Mouse (Mus musculus) kidney, embryonic 15.5 days (tissue): Measurements from ENCODE around the gene 2700049A03Rik. TPM values are rescaled to one million over a fixed set of nuclear protein-coding genes. Genes with fewer than 3 reads are reported as not detected.
"Not testable (repeated sequence)": the region's sequence is repeated elsewhere in the genome, so short reads cannot be mapped to it uniquely, and the experiment has no call there.

Experiments used
- ATAC-seq: fragments of 200-750 bp; cut with Nextera tagmentation; replicated peaks from 2 replicates; pipeline ENCODE4 v1.8.0; 2017; ENCODE audit warnings: moderate TSS enrichment; ENCODE audit not compliant: low FRiP score
- H3K27ac ChIP-seq: fragments of 300-500 bp; sonication (generic); 2 replicates; pipeline ENCODE4 v1.5.1; 2015; ENCODE audit warnings: mild to moderate bottlenecking, inconsistent platforms
- H3K27me3 ChIP-seq: fragments of 300-500 bp; sonication (generic); 2 replicates; pipeline ENCODE4 v1.6.1; 2015; ENCODE audit warnings: inconsistent platforms
- H3K36me3 ChIP-seq: fragments of 300-500 bp; sonication (generic); 2 replicates; pipeline ENCODE4 v1.6.1; 2015; ENCODE audit warnings: inconsistent platforms
- H3K4me1 ChIP-seq: fragments of 300-500 bp; sonication (generic); 2 replicates; pipeline ENCODE4 v1.6.1; 2015; ENCODE audit warnings: inconsistent platforms
- H3K4me2 ChIP-seq: fragments of 300-500 bp; sonication (generic); 2 replicates; pipeline ENCODE4 v1.6.1; 2015; ENCODE audit warnings: moderate library complexity, mild to moderate bottlenecking, inconsistent platforms
- H3K4me3 ChIP-seq: fragments of 300-500 bp; sonication (generic); replicated peaks from 2 replicates; pipeline ENCODE4 v1.5.1; 2015; ENCODE audit warnings: mild to moderate bottlenecking, inconsistent platforms
- H3K9ac ChIP-seq: fragments of 300-500 bp; sonication (generic); 2 replicates; pipeline ENCODE4 v1.6.1; 2015; ENCODE audit warnings: mild to moderate bottlenecking, inconsistent platforms
- H3K9me3 ChIP-seq: fragments of 300-500 bp; sonication (generic); replicated peaks from 2 replicates; pipeline ENCODE4 v1.6.1; 2016; ENCODE audit warnings: inconsistent platforms
- WGBS: fragments of 180-500 bp; shearing (Covaris S2); methylation state at CpG from one replicate; pipeline ENCODE4 v1.1.7; 2015; ENCODE audit warnings: mixed read lengths; 5-methylcytosine and 5-hydroxymethylcytosine counted together
- polyA plus RNA-seq: library from polyadenylated mRNA; unstranded; fragments of >200 nt; fragmentation: Nextera tagmentation; extraction: Ambion mirVana; gene quantifications from 2 replicates; pipeline ENCODE4 v1.2.1, GENCODE M21; 2015

2700049A03Rik gene
- polyA plus RNA-seq: 14.7 and 14.8 TPM in 2 replicates

DNA sequence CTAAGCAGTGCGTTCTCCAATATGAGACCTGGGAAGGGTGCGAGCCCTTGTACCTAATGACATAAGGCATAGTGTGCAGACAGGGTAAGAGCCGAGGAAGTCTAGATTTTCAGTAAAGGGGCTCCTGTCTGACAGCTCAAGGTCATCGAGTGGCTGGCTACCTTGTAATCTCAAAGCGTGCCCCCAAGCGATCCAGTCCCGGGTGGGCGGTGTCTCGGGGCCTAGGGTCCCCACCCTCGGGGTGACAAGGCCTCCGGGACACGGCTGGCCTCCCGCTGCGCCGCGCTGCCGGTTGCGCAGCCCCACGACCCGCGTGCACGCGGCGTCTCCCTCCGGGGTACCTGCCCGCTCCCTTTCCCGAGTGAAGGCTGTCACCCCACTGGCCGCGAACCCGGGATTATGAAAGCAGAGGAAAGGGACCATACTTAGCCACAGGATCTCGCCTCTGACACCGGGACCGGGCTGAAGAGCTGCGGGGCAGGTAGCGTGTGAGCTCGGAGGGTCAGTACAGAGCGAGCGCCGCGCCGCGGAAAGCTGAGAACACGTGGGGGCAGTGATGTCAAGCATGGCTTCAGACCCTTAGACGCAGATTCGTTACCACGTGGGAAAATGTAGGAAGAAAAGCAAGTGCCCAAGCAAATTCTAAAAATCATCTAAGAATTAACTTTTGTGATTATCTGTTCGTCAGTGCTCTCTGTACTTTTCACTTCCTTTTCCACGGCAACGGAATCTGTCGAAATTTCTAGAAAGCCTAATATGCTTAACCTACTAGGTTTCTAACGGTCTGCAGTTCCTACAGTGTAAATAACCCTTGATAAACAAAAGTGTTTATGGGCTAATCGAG lies at the start of gene 2700049A03Rik, which contains the start of gene Timm9:
Gene 2700049A03Rik, plus strand, starts transcription at position 719 of the 844 bp plus-strand sequence.
Gene Timm9, minus strand, starts transcription at position 555 of the 844 bp plus-strand sequence.
- peak within 1 kb of the TSS; percentile 97 for H3K4me3 ChIP-seq
- peak within 1 kb of the TSS; percentile 98 for H3K9ac ChIP-seq
- no peaks in the 10 kb centered on the region for H3K9me3 ChIP-seq
- peaks cover 34% of the 10 kb centered on the region for H3K36me3 ChIP-seq
- peaks cover 22% of the 10 kb centered on the region for H3K4me1 ChIP-seq
- H3K27me3 ChIP-seq: no peaks in the 10 kb centered on the region
- peak within 1 kb of the TSS; percentile 92 for H3K4me2 ChIP-seq
- WGBS: under 1% methylated on average over 52 of the region's 52 CpGs
- peak within 1 kb of the TSS; percentile 84 for H3K27ac ChIP-seq
- peak; percentile 95 for ATAC-seq

GRCm38 (mm10) chr12:71104275-71104674 lies 32.4 kb upstream of the 2700049A03Rik start:
- H3K27me3 ChIP-seq, H3K36me3 ChIP-seq, H3K9ac ChIP-seq, ATAC-seq, H3K4me1 ChIP-seq, H3K4me2 ChIP-seq, H3K9me3 ChIP-seq, H3K4me3 ChIP-seq, H3K27ac ChIP-seq: not testable (repeated sequence)
- WGBS: 74% methylated on average over 4 of the region's 4 CpGs

- 88% methylated on average over 6 of the region's 6 CpGs for WGBS
- H3K4me2 ChIP-seq: no peak overlapping the region
- peaks cover 6% of the 10 kb centered on the region for H3K4me1 ChIP-seq
- H3K9ac ChIP-seq: no peak overlapping the region
- no peak overlapping the region for H3K4me3 ChIP-seq
- no peaks in the 10 kb centered on the region for H3K9me3 ChIP-seq
- H3K27ac ChIP-seq: no peak overlapping the region
- no peaks in the 10 kb centered on the region for H3K36me3 ChIP-seq
- ATAC-seq: no peak
- H3K27me3 ChIP-seq: 0 out of 2 replicates have a peak, but pooled peaks cover 4% of the 10 kb centered on the region
Observed at GRCm38 (mm10) chr12:71107216-71107771, 29.4 kb upstream of the 2700049A03Rik start.

DNA sequence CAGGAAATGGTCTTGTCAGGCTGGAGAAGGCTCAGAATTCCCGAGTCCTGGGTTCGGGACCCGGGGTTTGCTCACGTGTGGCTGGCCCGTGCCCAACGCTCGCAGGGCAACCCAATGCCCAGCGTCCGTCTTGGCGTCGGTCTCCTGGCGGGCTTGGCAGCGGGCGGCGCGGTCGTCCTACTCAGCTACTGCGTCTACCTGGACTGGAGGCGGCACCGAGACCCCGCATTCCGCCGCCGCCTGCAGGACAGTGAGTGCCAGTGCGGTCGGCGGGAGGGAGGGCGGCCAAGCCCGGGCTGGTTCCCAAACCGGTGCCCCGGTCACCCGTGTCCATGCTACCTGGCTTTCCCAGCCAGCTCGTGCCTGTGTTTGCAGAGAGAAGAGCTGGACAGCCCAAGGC lies 25.3 kb upstream of the 2700049A03Rik start, which contains the start of gene Tomm20l:
Gene Tomm20l, plus strand, starts transcription at position 98 of the 400 bp plus-strand sequence.
- H3K4me1 ChIP-seq: peaks cover 14% of the 10 kb centered on the region
- H3K9me3 ChIP-seq: no peaks in the 10 kb centered on the region
- 8% methylated on average over 33 of the region's 33 CpGs for WGBS
- H3K36me3 ChIP-seq: no peaks in the 10 kb centered on the region
- ATAC-seq: peak; percentile 56; the same call in 1 of the 2 replicates
- peak within 1 kb of the TSS; percentile 35 for H3K4me3 ChIP-seq
- H3K9ac ChIP-seq: no peak within 1 kb of the TSS
- 0 out of 2 replicates have a peak, but pooled peaks cover 4% of the 10 kb centered on the region for H3K27me3 ChIP-seq
- H3K27ac ChIP-seq: no peak within 1 kb of the TSS
- H3K4me2 ChIP-seq: peak within 1 kb of the TSS; percentile 64

- Histone ChIP-seq H3K4me3 (no peak overlapping the region), H3K4me1 (peaks cover 14% of the 10 kb centered on the region), H3K9me3 (no peaks in the 10 kb centered on the region), H3K9ac (no peak overlapping the region), H3K36me3 (no peaks in the 10 kb centered on the region), H3K4me2 (no peak overlapping the region), H3K27me3 (0 out of 2 replicates have a peak, but pooled peaks cover 4% of the 10 kb centered on the region), H3K27ac (no peak overlapping the region)
- ATAC-seq: no peak
- 90% methylated on average over 10 of the region's 10 CpGs for WGBS
Observed at GRCm38 (mm10) chr12:71113074-71113473, 23.6 kb upstream of the 2700049A03Rik start.

- Histone ChIP-seq H3K27me3 (0 out of 2 replicates have a peak, but pooled peaks cover 4% of the 10 kb centered on the region), H3K36me3 (no peaks in the 10 kb centered on the region), H3K4me3 (no peak overlapping the region), H3K9ac (no peak overlapping the region), H3K9me3 (no peaks in the 10 kb centered on the region), H3K27ac (no peak overlapping the region), H3K4me2 (peak overlapping the region; percentile 42; the same call in 1 of the 2 replicates), H3K4me1 (peaks cover 14% of the 10 kb centered on the region)
- WGBS: 25% methylated on average over 12 of the region's 12 CpGs
- peak; percentile 52; the same call in 1 of the 2 replicates for ATAC-seq
Observed at GRCm38 (mm10) chr12:71113675-71114288, 22.9 kb upstream of the 2700049A03Rik start.

DNA sequence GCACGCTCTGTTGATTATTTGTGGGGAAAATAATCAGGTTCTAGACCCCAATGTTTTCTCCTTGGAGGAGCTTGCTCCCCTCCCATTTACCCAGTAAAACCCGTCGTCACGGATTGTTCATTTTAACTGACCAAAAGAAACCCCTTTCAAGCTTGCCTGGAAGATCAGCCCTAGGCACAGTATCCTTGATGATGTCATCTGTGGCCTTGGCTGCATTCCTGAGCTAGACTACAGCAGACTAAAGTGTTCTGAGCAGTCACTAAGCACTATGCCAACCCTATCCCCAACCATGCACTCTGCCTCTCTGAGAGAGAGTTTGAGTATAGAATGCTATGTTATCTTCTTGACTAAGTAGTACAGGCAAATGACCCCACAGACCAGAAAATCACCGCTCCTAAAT lies 20.2 kb upstream of the 2700049A03Rik start:
- Histone ChIP-seq H3K4me1 (peaks cover 10% of the 10 kb centered on the region), H3K9me3 (no peaks in the 10 kb centered on the region), H3K27ac (no peak overlapping the region), H3K27me3 (no peaks in the 10 kb centered on the region), H3K9ac (no peak overlapping the region), H3K36me3 (no peaks in the 10 kb centered on the region), H3K4me2 (no peak overlapping the region), H3K4me3 (no peak overlapping the region)
- ATAC-seq: no peak
- WGBS: 68% methylated on average over 5 of the region's 5 CpGs

DNA sequence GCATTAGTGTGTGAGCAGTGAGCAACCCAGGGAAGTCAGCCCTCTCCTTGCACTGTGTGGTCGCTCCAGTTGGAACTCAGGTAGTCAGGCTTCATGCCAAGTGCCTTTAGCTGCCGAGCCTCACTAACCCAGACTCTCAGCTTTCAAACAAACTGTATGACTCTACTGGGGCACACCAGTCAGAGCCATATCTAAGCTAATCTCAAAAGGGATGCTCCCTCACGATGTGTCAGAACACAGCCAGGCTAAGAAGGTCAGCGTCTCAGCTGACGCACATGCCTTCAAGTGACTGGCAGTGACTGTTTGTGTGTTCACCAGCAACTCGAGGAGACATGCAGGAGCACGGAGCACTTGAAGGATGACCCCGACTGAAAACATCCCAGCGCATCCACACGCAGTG lies 13.9 kb upstream of the 2700049A03Rik start:
- no peak for ATAC-seq
- no peak overlapping the region for H3K4me3 ChIP-seq
- peaks cover 50% of the 10 kb centered on the region for H3K36me3 ChIP-seq
- H3K4me1 ChIP-seq: no peaks in the 10 kb centered on the region
- no peaks in the 10 kb centered on the region for H3K9me3 ChIP-seq
- no peaks in the 10 kb centered on the region for H3K27me3 ChIP-seq
- 87% methylated on average over 10 of the region's 10 CpGs for WGBS
- H3K4me2 ChIP-seq: no peak overlapping the region
- H3K9ac ChIP-seq: no peak overlapping the region
- no peak overlapping the region for H3K27ac ChIP-seq

- H3K9me3 ChIP-seq: no peaks in the 10 kb centered on the region
- H3K27me3 ChIP-seq: no peaks in the 10 kb centered on the region
- H3K4me3 ChIP-seq: no peak overlapping the region
- H3K9ac ChIP-seq: no peak overlapping the region
- no peak overlapping the region for H3K27ac ChIP-seq
- no peak for ATAC-seq
- H3K4me1 ChIP-seq: no peaks in the 10 kb centered on the region
- peaks cover 52% of the 10 kb centered on the region for H3K36me3 ChIP-seq
- no peak overlapping the region for H3K4me2 ChIP-seq
- WGBS: 91% methylated on average over 9 of the region's 9 CpGs
Observed at GRCm38 (mm10) chr12:71123286-71123685, 13.4 kb upstream of the 2700049A03Rik start.

DNA sequence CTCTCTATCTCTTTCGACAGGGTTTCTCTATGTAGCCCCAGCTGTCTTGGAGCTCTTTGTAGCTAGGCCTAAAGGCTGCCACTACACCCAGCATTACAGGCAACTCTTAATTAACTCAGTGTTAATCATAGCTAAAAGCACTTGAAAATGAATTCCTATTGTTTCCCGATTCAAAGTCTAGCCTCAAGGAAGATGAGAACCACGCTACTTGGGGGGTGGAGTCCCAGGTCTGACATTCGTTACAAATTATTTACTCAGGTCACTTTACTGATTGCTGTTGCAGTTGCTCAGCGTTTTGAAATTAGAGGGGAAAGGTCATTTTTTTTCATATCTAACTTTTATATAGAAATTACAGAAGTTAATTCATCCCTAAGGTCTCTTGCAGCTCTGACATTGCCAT lies 1.1 kb upstream of the 2700049A03Rik start:
- Histone ChIP-seq H3K9ac (peak overlapping the region; percentile 98), H3K27ac (no peak overlapping the region), H3K4me1 (peaks cover 22% of the 10 kb centered on the region), H3K4me2 (peak overlapping the region; percentile 92), H3K4me3 (peak overlapping the region; percentile 97), H3K9me3 (no peaks in the 10 kb centered on the region), H3K36me3 (peaks cover 34% of the 10 kb centered on the region), H3K27me3 (no peaks in the 10 kb centered on the region)
- no peak for ATAC-seq
- 30% methylated on average over 5 of the region's 5 CpGs for WGBS

DNA sequence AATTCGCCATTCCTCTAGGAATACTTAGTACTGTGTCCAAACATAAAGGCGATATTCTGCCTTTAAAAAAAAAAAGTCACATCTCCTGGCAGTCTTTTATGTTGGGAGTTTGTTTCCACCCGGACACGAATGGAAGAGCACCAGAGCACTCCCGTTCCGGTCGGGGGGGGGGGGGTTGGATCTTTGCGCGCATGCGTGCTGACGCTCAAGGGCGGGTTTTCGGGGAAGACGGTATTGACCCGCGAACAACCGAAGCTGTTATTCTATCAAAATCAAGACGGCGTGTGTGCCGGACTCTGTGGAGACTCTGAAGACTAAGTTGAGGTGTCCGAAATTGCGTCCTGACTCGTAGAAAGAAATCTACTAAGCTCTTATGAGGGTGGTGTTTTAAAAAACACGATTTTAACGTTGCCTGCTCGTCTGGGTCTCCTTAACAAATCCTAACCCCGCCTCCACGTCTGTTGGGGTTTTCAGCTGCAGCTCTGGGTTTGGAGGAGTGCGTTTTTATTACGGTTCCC lies 385 bp downstream of the 2700049A03Rik start:
- Histone ChIP-seq H3K27me3 (no peaks in the 10 kb centered on the region), H3K36me3 (peaks cover 34% of the 10 kb centered on the region), H3K27ac (peak overlapping the region; percentile 84), H3K9me3 (no peaks in the 10 kb centered on the region), H3K4me1 (peaks cover 22% of the 10 kb centered on the region), H3K4me2 (peak overlapping the region; percentile 92), H3K9ac (peak overlapping the region; percentile 98), H3K4me3 (peak overlapping the region; percentile 97)
- ATAC-seq: peak; percentile 81
- under 1% methylated on average over 30 of the region's 30 CpGs for WGBS
